Mouse (Mus musculus): Measurements from ENCODE around the gene Col4a5. TPM values are rescaled to one million over a fixed set of nuclear protein-coding genes. Genes with fewer than 3 reads are reported as not detected.
A peak's percentile ranks its signal among the peaks of the same experiment; 100 is the strongest.

Gene Col4a5
- polyA plus RNA-seq, 1 experiment from 2014 or later, result 5.9 TPM

DNA sequence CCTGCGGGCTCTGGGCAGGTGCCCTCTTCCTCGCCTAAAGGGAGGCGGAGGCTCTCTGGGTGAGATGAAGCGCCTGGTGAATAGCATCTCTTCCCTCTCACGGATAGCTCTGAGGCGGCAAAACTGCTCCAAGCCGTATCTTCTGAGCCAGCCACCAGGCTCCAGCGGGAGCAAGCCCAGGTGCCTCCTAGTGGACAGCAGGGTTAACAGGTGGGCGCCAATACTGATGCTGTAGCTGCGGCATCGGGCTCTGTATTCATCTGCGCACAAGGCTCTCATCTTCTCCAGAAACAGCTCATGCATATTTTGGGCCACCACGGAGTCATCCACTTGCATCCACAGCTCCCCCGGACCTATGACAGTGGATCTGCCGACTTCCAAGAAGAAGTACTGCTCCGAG, 248.8 kb downstream of the Col4a5 start:
- peak overlapping the region; percentile 66 for H3K4me2 ChIP-seq
- peaks cover 12% of the 10 kb centered on the region for H3K4me1 ChIP-seq
- no peaks in the 10 kb centered on the region for H3K36me3 ChIP-seq (ENCODE audit: poor library complexity, severe bottlenecking)
- no peak for ATAC-seq
- H3K27me3 ChIP-seq, result peaks cover 70% of the 10 kb centered on the region
- peak overlapping the region; percentile 44 for H3K4me3 ChIP-seq
- H3K27ac ChIP-seq, result no peak overlapping the region
- H3K9ac ChIP-seq, result no peak overlapping the region; the same call in 1 of the 2 replicates
- WGBS, result 30% methylated on average over 16 of the region's 16 CpGs
- no peaks in the 10 kb centered on the region for H3K9me3 ChIP-seq (replicated peaks)

GRCm38 (mm10) chrX:141724391-141724891, 249.3 kb downstream of the Col4a5 start:
- 26% methylated on average over 52 of the region's 52 CpGs for WGBS
- Histone ChIP-seq H3K27ac (no peak overlapping the region), H3K36me3 (ENCODE audit: poor library complexity, severe bottlenecking) (no peaks in the 10 kb centered on the region), H3K4me2 (peak overlapping the region; percentile 66), H3K9ac (no peak overlapping the region; the same call in 1 of the 2 replicates), H3K4me1 (peaks cover 12% of the 10 kb centered on the region), H3K27me3 (peaks cover 69% of the 10 kb centered on the region), H3K9me3 (replicated peaks) (no peaks in the 10 kb centered on the region), H3K4me3 (peak overlapping the region; percentile 44)
- peak; percentile 9; the same call in 1 of the 2 replicates for ATAC-seq

- H3K36me3 ChIP-seq (ENCODE audit: poor library complexity, severe bottlenecking), result no peaks in the 10 kb centered on the region
- H3K9me3 ChIP-seq (replicated peaks), result no peaks in the 10 kb centered on the region
- no peak within 1 kb of the TSS for H3K27ac ChIP-seq
- ATAC-seq, result peak; percentile 78
- H3K4me2 ChIP-seq, result peak within 1 kb of the TSS; percentile 66
- H3K4me3 ChIP-seq, result peak within 1 kb of the TSS; percentile 44
- WGBS, result 14% methylated on average over 48 of the region's 51 CpGs
- H3K9ac ChIP-seq, result no peak within 1 kb of the TSS; the same call in 1 of the 2 replicates
- peaks cover 12% of the 10 kb centered on the region for H3K4me1 ChIP-seq
- peaks cover 61% of the 10 kb centered on the region for H3K27me3 ChIP-seq
These were observed 250.0 kb downstream of the Col4a5 start, which contains the start of gene Irs4 for GRCm38 (mm10) chrX:141724937-141725918. Gene Irs4, minus strand, starts transcription at chrX:141725263.

- no peak overlapping the region for H3K4me2 ChIP-seq
- no peaks in the 10 kb centered on the region for H3K36me3 ChIP-seq (ENCODE audit: poor library complexity, severe bottlenecking)
- ATAC-seq, result peak; percentile 53; the same call in 1 of the 2 replicates
- 26% methylated on average over 5 of the region's 5 CpGs for WGBS
- H3K9ac ChIP-seq, result no peak overlapping the region
- H3K27me3 ChIP-seq, result peaks cover 21% of the 10 kb centered on the region
- H3K9me3 ChIP-seq (replicated peaks), result no peaks in the 10 kb centered on the region
- no peak overlapping the region for H3K27ac ChIP-seq
- no peaks in the 10 kb centered on the region for H3K4me1 ChIP-seq
- no peak overlapping the region for H3K4me3 ChIP-seq
These were observed 254.4 kb downstream of the Col4a5 start for GRCm38 (mm10) chrX:141729570-141729969.

Other genes starting within 250 kb of the Col4a5 start
- 0.92 and 1.2 TPM in 2 replicates for gene Col4a6, start 1.3 kb upstream of the Col4a5 start, polyA plus RNA-seq (2015; fragmentation: Nextera tagmentation; extraction: Ambion mirVana)
- gene Irs4, start 249.9 kb downstream of the Col4a5 start, polyA plus RNA-seq (2015; fragmentation: Nextera tagmentation; extraction: Ambion mirVana), result 0.70 and 1.9 TPM in 2 replicates

Data from forebrain, embryonic 13.5 days (tissue).